Mouse (Mus musculus): ENCODE measurements at regions not wholly inside any gene's neighbourhood (a gene's known extent, or its start where the extent isn't known, plus 50 kb on each side); places are given as distances from the start of the nearest gene placed in this dataset.

- H3K36me3 ChIP-seq (ENCODE audit: control insufficient read depth, insufficient read depth, low read length) = no peaks in the 10 kb centered on the region
- no peak overlapping the region for H3K4me3 ChIP-seq (ENCODE audit: insufficient read depth, low read depth, low read length)
- DNase-seq = no peak
- TF ChIP-seq CTCF (conservative IDR thresholded peaks at IDR 0.05; ENCODE audit: insufficient read depth, insufficient read length, low read depth, low read length) (no peak), POLR2A (IDR thresholded peaks at IDR 0.05; ENCODE audit: low read depth, low read length) (no peak)
- no peaks in the 10 kb centered on the region for H3K27me3 ChIP-seq (replicated peaks; ENCODE audit: control insufficient read depth, insufficient read depth, low read length)
- 72% methylated on average over 1 of the region's 1 CpGs for WGBS
- no peak overlapping the region for H3K27ac ChIP-seq (ENCODE audit: insufficient read depth, low read depth, low read length)
- H3K4me1 ChIP-seq (ENCODE audit: control insufficient read depth, insufficient read depth, low read length) = no peaks in the 10 kb centered on the region
These were observed 233.6 kb upstream of the Arhgef26 start for GRCm38 (mm10) chr3:62104560-62104959.

- Histone ChIP-seq H3K27ac (ENCODE audit: insufficient read depth, low read depth, low read length) (no peak overlapping the region), H3K4me1 (ENCODE audit: control insufficient read depth, insufficient read depth, low read length) (no peaks in the 10 kb centered on the region), H3K36me3 (ENCODE audit: control insufficient read depth, insufficient read depth, low read length) (no peaks in the 10 kb centered on the region), H3K4me3 (ENCODE audit: insufficient read depth, low read depth, low read length) (no peak overlapping the region), H3K27me3 (replicated peaks; ENCODE audit: control insufficient read depth, insufficient read depth, low read length) (no peaks in the 10 kb centered on the region)
- no peak for DNase-seq
- TF ChIP-seq POLR2A (IDR thresholded peaks at IDR 0.05; ENCODE audit: low read depth, low read length) (no peak), CTCF (conservative IDR thresholded peaks at IDR 0.05; ENCODE audit: insufficient read depth, insufficient read length, low read depth, low read length) (no peak)
These were observed 230.8 kb upstream of the Arhgef26 start for GRCm38 (mm10) chr3:62107339-62107738.

All from kidney, adult 2 months (tissue).